Mouse (Mus musculus) G1E (cell line): ENCODE results near the gene Timm50. TPM values are rescaled to one million over a fixed set of nuclear protein-coding genes. Genes with fewer than 3 reads are reported as not detected.

Experiments used
- ATAC-seq: 2 replicates; pipeline ENCODE4 v1.8.0; 2016; ENCODE audit warnings: mild to moderate bottlenecking; ENCODE audit not compliant: insufficient number of reproducible peaks, poor library complexity, low FRiP score, severe bottlenecking; ENCODE audit errors: extremely low read depth
- DNase-seq: peaks from one replicate; pipeline ENCODE4 v3.0.0; 2012; ENCODE audit warnings: low spot score
- H3K27me3 ChIP-seq: 2 replicates; pipeline ENCODE4 v1.6.1; 2012; ENCODE audit warnings: mild to moderate bottlenecking, low read length, inconsistent platforms; ENCODE audit not compliant: insufficient read depth
- H3K36me3 ChIP-seq: replicated peaks from 2 replicates; pipeline ENCODE3; 2012; ENCODE audit warnings: mild to moderate bottlenecking, inconsistent platforms
- H3K4me1 ChIP-seq: 2 replicates; pipeline ENCODE4 v1.6.1; 2012; ENCODE audit warnings: low read depth, low read length, inconsistent platforms, mixed read lengths; ENCODE audit not compliant: insufficient read depth
- H3K4me3 ChIP-seq: 2 replicates; pipeline ENCODE4 v1.5.1; 2012; ENCODE audit warnings: low read depth, mild to moderate bottlenecking, inconsistent platforms, low read length, moderate library complexity, mixed read lengths
- H3K9me3 ChIP-seq: replicated peaks from 2 replicates; pipeline ENCODE4 v1.6.1; 2012; ENCODE audit warnings: inconsistent platforms
- CTCF ChIP-seq: IDR thresholded peaks from 2 replicates; pipeline ENCODE4 v1.5.1; 2012; ENCODE audit warnings: low read depth, low read length, inconsistent platforms, mixed read lengths
- GATA1 ChIP-seq: IDR thresholded peaks from 2 replicates; pipeline ENCODE4 v1.6.1; 2012; ENCODE audit warnings: borderline replicate concordance, low read length, inconsistent platforms, mixed read lengths
- GATA2 ChIP-seq: IDR thresholded peaks from 2 replicates; pipeline ENCODE4 v1.6.1; 2012; ENCODE audit warnings: low read depth, low read length, inconsistent platforms, borderline replicate concordance
- POLR2AphosphoS5 ChIP-seq: IDR thresholded peaks from 2 replicates; pipeline ENCODE4 v1.6.1; 2012; ENCODE audit warnings: low read depth, low read length, inconsistent platforms; ENCODE audit not compliant: insufficient replicate concordance
- TAL1 ChIP-seq: conservative IDR thresholded peaks from 2 replicates; pipeline ENCODE4 v1.6.1; 2012; ENCODE audit warnings: low read depth, low read length, inconsistent platforms, mixed read lengths
- polyA plus RNA-seq: library from polyadenylated mRNA; stranded (reverse); fragments of >175 nt; gene quantifications from 2 replicates; pipeline ENCODE4 v1.2.3, GENCODE M21; 2012
- total RNA-seq, 2 experiments: library from RNA; stranded (forward) in 1 of 2; stranded (reverse) in 1 of 2; fragments of 200-1000 nt in 1 of 2; fragments of >200 nt in 1 of 2; fragmentation: Nextera tagmentation in 1 of 2; gene quantifications; 2 replicates each; pipeline ENCODE4 v1.2.3; 2014 to 2017

Timm50 gene
- total and polyA plus RNA-seq, 3 experiments: 58.3 to 184 (median 107) TPM

DNA sequence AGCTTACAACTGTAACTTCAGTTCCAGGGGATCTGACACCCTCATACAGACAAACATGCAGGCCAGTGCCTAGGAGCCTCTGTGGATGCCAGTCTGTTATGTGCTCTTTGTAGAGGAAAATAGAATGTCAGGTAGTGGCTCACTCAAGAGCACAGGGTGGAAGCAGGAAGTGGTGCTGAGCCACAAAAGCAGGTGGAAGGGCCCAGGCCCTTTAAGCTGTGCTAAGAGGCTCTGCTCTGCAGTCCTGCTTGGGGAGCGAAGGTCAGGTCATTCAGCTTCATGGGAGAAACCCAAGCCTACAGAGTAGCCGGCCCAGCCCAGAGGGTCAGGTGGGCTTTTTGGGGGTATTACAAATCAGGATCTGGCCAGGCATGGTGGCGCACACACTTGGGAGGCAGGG, 43.3 kb upstream of the Timm50 start:
- TF ChIP-seq GATA2 (no peak), GATA1 (no peak), CTCF (no peak), TAL1 (no peak)
- ATAC-seq: no peak
- Histone ChIP-seq H3K9me3 (no peaks in the 10 kb centered on the region), H3K4me3 (no peak overlapping the region), H3K36me3 (peaks cover 50% of the 10 kb centered on the region), H3K27me3 (peaks cover 29% of the 10 kb centered on the region), H3K4me1 (peaks cover 48% of the 10 kb centered on the region)
- no peak for DNase-seq

DNA sequence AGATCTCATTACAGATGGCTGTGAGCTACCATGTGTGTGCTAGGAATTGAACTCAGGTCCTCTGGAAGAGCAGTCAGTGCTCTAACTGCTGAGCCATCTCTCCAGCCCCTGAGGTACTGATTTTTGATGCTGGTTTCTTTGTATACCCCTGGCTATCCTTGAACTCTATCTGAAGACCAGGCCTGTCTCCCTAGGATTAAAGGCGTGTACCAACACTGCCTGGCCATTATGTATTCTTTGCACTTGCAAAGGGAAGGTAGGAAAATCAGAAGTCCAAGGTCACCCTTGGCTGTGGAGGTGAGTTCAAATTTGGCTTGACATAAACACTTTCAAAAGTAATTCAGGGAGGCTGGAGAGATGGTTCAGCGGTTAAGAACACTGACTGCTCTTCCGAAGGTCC, 42.7 kb upstream of the Timm50 start:
- no peak for ATAC-seq
- Histone ChIP-seq H3K9me3 (no peaks in the 10 kb centered on the region), H3K4me1 (peaks cover 54% of the 10 kb centered on the region), H3K27me3 (peaks cover 23% of the 10 kb centered on the region), H3K4me3 (no peak overlapping the region), H3K36me3 (peaks cover 46% of the 10 kb centered on the region)
- DNase-seq: no peak
- TF ChIP-seq GATA2 (no peak), GATA1 (no peak), POLR2AphosphoS5 (no peak), CTCF (no peak), TAL1 (no peak)

DNA sequence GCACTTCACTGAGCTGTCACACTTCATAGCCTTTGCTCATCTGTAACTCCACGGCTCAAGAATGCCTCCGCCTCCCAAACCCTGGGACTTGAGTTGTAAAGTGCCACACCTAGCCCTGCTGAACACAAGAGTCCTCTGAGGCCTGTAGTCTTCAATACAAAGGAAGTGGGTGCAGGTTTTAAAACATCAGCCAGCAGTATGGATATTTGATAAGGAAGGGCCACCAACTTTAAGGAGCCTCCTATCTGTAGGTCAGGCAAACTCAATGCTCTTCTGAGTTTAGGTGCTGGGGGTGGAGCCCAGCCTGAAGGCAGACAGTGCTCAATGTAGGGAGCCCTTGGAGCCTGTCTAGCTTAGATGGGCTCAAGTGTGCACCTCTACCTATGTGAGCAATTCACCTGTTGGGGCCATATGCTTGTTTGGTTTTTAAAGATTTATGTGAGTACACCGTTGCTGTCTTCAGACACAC, 42.3 kb upstream of the Timm50 start:
- H3K4me1 ChIP-seq: peaks cover 59% of the 10 kb centered on the region
- H3K36me3 ChIP-seq: peaks cover 46% of the 10 kb centered on the region
- DNase-seq (no peak), ATAC-seq (no peak)
- H3K27me3 ChIP-seq: peaks cover 21% of the 10 kb centered on the region
- no peak overlapping the region for H3K4me3 ChIP-seq
- no peaks in the 10 kb centered on the region for H3K9me3 ChIP-seq
- TF ChIP-seq POLR2AphosphoS5: no peak
- no peak for TF ChIP-seq GATA2
- no peak for TF ChIP-seq CTCF
- no peak for TF ChIP-seq TAL1
- no peak for TF ChIP-seq GATA1

DNA sequence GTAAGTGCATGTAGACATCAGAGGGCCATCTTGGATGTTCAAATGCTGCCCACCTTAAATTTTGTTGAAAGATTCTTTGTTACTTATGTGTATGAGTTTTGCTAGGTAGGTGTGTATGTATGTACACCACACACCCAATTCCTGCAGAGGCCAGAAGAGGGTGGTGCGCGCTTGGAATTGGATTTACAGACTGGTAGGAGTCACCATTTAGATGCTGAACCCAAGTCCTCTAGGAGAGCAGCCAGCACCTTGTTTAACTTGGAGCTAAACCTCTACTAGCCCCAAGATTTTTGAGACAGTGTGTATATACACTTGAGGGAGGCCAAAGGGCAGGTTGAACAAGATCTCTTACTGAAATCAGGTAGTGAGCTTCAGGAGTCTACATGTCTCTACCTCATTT, 41.4 kb upstream of the Timm50 start:
- H3K4me1 ChIP-seq: peaks cover 61% of the 10 kb centered on the region
- no peak for DNase-seq
- no peak for ATAC-seq

DNA sequence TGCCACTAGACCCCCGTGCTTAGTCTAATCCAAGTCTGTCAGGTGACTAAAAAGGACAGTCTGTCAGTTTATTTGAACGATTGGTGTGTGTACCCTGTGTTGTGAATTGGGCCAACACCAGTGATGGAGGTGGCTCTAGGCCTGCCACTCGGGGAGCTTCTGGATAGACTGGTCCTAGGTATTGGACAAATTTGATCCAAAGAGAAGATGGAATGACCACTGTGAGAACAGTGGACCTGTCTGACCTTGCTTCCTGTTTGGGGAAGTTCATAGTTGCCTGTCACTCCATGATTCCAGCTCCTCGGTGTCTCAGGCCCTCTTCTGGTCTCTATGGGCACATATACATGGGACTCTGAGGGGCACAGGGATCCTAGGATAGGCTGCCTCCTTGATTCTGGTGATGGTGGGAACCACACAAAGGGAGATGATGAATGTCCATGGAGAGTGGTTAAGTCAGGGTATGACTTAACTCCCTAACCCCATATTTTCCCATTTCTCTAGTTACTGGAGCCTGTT, 39.9 kb upstream of the Timm50 start:
- Histone ChIP-seq H3K36me3 (peaks cover 46% of the 10 kb centered on the region), H3K9me3 (no peaks in the 10 kb centered on the region), H3K27me3 (peaks cover 2% of the 10 kb centered on the region; the same call in 1 of the 2 replicates), H3K4me1 (peaks cover 47% of the 10 kb centered on the region), H3K4me3 (peak overlapping the region; percentile 88)
- ATAC-seq (no peak), DNase-seq (peak; percentile 33)
- TF ChIP-seq CTCF: no peak
- no peak for TF ChIP-seq POLR2AphosphoS5
- no peak for TF ChIP-seq GATA1
- TF ChIP-seq GATA2: no peak
- TF ChIP-seq TAL1: no peak

More for the DNA sequence above, 41.4 kb upstream of the Timm50 start:
- no peak for TF ChIP-seq POLR2AphosphoS5
- no peak for TF ChIP-seq CTCF
- TF ChIP-seq GATA1: no peak
- no peak for TF ChIP-seq TAL1
- no peak for TF ChIP-seq GATA2
- Histone ChIP-seq H3K4me3 (no peak overlapping the region; the same call in 1 of the 2 replicates), H3K36me3 (peaks cover 46% of the 10 kb centered on the region), H3K27me3 (peaks cover 13% of the 10 kb centered on the region), H3K9me3 (no peaks in the 10 kb centered on the region)

DNA sequence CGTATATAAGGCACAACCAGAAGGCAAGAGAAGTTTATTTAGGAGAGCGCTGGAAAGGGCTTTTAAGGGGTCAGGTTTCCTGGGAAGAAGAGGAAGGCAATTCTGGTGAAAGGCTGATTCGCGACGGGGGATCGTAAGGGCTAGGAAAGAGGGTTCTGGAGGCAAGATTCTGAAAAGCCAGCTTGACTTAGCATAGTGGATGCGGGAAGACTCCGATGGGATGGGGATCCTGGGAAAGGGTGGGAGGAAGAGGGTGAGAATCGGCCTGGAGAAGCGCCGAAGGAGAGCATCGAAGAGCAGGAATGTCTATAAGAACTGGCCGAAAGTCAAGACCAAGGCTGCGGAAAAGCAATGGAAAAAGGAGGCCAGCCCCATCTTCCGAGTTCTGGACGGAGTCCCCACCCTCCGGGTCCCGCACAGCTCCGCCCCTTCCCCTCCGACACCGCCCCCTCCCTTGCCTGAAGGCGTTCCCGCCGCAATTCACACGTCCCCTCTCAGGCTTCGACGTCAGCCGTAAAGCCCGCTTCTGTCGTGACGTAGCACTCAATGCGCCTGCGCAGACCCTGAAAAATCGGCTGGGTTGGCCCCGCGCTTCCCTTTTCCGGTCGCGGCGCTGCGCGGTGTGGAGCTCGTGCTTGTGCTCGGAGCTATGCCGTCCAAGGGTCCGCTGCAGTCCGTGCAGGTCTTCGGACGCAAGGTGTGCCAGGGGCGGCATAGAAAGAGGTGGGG, 38.4 kb upstream of the Timm50 start, which contains the start of gene Rps16:
Gene Rps16, plus strand, starts transcription at position 498 of the 729 bp plus-strand sequence.
- TF ChIP-seq CTCF (no peak), GATA2 (no peak), GATA1 (no peak), TAL1 (no peak), POLR2AphosphoS5 (no peak)
- Histone ChIP-seq H3K27me3 (no peaks in the 10 kb centered on the region), H3K4me3 (peak within 1 kb of the TSS; percentile 88), H3K36me3 (peaks cover 43% of the 10 kb centered on the region), H3K4me1 (peaks cover 45% of the 10 kb centered on the region), H3K9me3 (no peaks in the 10 kb centered on the region)
- peak; percentile 87 for ATAC-seq
- peak; percentile 87 for DNase-seq
